Mouse (Mus musculus): ENCODE data around the gene Grin3b.

Grin3b gene

GRCm38 (mm10) chr10:79988506-79989271, 18.2 kb downstream of the Grin3b start, which contains the start of gene Cnn2:
Gene Cnn2 (plus strand): TSS chr10:79988584.
- no peak for DNase-seq (ENCODE audit: low spot score in 2 of 2)

DNA sequence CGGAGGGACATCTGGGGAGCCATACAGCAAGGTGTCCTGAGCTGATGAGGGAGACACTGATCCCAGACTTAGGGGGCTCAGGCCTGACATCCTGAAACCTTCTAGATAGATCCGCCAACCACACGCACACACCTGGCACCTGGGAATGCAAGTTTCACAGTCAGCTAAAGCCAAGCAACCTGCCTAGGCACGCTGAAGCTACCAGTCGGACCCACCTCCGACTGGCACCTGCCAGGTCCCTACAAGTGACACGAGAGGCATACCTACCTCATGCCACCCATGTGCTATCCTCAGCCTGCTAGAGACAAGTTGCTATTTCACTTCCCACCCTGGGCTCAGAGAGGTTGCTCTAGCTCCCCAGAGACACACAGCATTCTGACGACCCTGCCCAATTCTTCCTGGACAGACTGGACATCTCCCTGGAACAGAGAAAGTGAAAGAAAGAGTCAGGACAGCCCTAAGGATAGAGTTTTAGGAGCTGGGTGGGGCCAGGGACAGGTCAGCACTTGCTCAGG, 18.8 kb downstream of the Grin3b start:
- DNase-seq (ENCODE audit: low spot score in 2 of 2), result no peak

GRCm38 (mm10) chr10:79989870-79990269, 19.4 kb downstream of the Grin3b start:
- DNase-seq (ENCODE audit: low spot score in 2 of 2), result no peak

GRCm38 (mm10) chr10:79991099-79991498, 20.6 kb downstream of the Grin3b start:
- no peak for DNase-seq (ENCODE audit: low spot score in 2 of 2)

DNA sequence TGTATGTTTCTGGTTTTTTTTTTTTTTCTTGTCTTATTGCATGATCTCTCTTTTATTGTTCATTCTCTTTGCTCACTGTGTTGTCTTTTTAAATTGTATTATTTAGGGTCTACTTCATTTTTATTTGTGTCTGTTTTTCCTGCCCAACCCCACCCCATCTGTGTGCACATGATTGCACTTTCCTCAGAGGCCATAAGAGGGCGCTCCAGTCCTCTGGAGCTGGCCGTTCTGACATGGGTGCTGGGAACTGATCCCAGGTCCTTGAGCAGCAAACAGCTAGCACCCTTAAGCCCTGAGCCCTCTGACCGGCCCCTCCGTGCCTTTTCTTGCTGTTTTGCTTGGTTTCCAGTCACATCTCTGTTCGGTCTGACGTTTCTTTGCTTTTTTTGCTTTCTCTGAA, 21.0 kb downstream of the Grin3b start:
- DNase-seq (ENCODE audit: low spot score in 2 of 2), result no peak

DNA sequence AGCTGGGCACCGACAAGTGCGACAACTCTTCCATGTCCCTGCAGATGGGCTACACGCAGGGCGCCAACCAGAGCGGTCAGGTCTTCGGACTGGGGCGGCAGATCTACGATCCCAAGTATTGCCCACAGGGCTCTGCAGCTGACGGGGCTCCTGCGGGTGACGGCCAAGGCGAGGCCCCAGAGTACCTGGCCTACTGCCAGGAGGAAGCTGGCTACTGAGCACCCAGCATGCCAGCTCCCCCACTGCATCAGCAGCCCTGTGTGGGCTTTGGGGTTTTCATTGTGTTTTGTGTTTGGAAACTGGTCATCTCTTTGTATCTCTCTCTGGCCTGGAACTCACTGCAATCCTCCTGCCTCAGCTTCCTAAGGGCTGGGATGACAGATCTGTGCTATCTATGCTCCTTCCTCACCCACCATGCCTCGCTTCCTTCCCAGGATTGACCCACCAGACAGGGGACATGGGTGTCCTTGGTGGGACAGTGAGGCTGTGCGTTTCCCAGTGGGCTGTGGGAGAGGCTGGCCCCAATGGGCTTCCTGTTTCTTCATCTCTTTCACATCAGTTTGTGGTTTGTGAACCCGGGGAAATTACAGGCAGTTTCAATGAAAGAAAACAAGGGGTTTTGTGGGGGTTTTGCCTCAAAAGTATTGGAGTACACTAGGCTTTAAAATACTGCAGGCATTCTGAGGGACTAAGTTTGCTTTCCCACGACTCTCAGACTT, 24.0 kb downstream of the Grin3b start:
- DNase-seq (ENCODE audit: low spot score in 2 of 2), result no peak

DNA sequence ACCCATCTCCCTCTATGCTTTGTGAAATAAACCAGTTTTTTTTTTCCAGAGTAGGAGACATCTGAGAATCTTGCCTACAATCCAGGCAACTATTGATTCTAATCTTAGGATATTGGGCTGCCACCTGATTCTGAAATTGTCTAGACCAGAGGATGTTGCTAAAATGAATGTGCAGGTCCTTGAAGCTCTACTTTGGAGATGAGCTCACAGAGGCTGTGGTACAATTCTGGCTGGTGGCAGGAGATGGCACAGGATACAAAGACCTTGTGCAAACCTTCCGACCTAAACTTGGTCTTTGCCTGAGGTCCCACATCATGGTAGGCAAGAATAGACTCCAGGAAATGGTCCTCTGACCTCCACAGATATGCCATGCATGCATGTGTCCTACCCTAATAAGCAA, 25.1 kb downstream of the Grin3b start:
- DNase-seq (ENCODE audit: low spot score in 2 of 2), result no peak

- peak; percentile 98 to 99 for DNase-seq (ENCODE audit: low spot score in 2 of 2)
Observed at GRCm38 (mm10) chr10:79996272-79997033, 25.9 kb downstream of the Grin3b start, which contains the start of gene Abca7. Gene Abca7 (plus strand): TSS chr10:79996494.

- peak in 1 of 2 experiments; percentile 72 for DNase-seq (ENCODE audit: low spot score in 2 of 2)
Observed at GRCm38 (mm10) chr10:79997034-79997760, 26.7 kb downstream of the Grin3b start.

DNA sequence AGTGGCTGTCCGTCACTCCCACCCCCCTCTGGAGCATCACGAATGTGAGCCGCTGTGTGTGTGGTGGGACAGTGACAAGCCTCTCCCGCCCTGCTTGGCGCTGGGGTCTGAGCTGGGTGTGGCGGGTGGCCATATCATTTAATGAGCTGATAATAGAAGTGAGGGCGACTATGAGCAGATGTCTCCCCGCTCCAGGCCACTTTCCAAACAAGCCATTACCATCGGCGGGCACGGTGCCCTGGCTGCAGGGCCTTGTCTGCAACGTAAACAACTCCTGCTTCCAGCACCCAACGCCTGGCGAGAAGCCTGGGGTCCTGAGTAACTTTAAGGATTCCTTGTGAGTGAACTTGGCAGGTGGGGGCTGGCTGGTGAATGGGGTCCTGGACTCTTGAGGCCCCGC, 27.3 kb downstream of the Grin3b start:
- DNase-seq (ENCODE audit: low spot score in 2 of 2), result peak in 1 of 2 experiments; percentile 66

DNA sequence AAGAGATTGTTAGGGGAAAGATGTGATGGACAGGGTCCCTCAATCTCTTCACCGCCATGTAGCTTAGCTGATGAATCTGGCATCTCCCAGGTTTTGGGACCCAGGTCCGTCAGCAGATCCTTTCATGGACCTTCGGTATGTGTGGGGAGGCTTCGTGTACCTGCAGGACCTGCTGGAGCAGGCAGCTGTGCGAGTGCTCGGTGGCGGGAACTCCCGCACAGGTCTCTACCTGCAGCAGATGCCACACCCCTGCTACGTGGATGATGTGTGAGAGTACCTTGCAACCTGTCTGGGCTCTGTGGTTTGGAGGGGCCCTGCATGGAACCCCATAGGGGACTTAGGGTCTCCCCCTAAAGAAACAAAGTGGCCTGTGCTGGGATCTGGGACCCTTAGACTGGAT, 31.4 kb downstream of the Grin3b start:
- no peak for DNase-seq (ENCODE audit: low spot score in 2 of 2)

- no peak for DNase-seq (ENCODE audit: low spot score in 2 of 2)
Observed at GRCm38 (mm10) chr10:80002829-80003228, 32.3 kb downstream of the Grin3b start.

- no peak for DNase-seq (ENCODE audit: low spot score in 2 of 2)
Observed at GRCm38 (mm10) chr10:80003374-80004232, 33.1 kb downstream of the Grin3b start.

- no peak for DNase-seq (ENCODE audit: low spot score in 2 of 2)
Observed at GRCm38 (mm10) chr10:80004233-80004705, 33.8 kb downstream of the Grin3b start.

- no peak for DNase-seq (ENCODE audit: low spot score in 2 of 2)
Observed at GRCm38 (mm10) chr10:80011740-80012139, 41.2 kb downstream of the Grin3b start.

DNA sequence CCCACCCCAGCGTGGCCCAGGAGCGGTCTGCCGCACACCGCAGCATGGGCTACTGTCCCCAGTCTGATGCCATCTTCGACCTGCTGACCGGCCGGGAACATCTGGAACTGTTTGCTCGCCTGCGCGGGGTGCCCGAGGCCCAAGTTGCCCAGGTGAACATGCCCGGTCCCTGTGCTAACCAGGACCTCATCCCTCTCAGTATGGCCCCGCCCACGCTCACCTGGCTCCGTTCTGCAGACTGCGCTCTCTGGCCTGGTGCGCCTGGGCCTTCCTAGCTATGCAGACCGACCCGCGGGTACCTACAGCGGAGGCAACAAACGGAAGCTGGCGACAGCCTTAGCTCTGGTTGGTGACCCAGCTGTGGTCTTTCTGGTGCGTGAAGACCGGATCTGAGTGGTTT, 43.1 kb downstream of the Grin3b start:
- DNase-seq (ENCODE audit: low spot score in 2 of 2), result no peak

DNA sequence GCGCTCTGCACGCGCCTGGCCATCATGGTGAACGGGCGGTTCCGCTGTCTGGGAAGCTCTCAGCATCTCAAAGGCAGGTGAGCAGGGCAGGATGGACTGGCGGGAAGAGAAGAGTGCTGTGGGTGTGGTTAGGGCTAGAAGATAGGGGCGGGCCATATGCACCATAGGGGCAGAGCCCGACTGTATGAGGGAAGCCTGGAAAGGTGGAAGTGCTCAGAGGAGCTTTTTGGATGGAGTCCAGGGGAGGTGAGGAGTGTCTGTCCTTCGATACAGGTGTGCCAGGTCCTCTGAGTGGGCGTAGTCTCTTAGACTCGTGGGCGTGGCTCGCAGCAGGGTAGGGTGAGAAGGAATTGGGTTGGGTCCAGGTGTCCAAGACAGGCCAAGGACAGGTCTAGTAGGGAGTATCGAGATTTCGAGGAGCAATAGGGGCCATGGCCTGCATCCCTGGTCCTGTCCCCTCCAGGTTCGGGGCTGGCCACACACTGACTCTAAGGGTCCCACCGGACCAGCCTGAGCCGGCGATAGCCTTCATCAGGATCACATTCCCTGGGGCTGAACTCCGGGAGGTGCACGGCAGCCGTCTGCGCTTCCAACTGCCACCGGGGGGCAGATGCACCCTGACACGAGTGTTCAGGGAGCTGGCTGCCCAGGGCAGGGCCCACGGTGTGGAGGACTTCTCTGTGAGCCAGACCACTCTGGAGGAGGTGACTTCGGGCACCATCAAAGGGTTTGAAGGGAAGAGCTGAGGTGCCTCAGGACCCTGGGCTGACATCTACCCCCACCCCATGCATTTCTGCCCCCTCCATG, 44.2 kb downstream of the Grin3b start:
- no peak for DNase-seq (ENCODE audit: low spot score in 2 of 2)

- no peak for DNase-seq (ENCODE audit: low spot score in 2 of 2)
Observed at GRCm38 (mm10) chr10:80015583-80015982, 45.1 kb downstream of the Grin3b start.

- no peak for DNase-seq (ENCODE audit: low spot score in 2 of 2)
Observed at GRCm38 (mm10) chr10:80016511-80016910, 46.0 kb downstream of the Grin3b start, which contains the start of gene Arhgap45. Gene Arhgap45 (plus strand): TSS chr10:80016653.
